Mouse (Mus musculus): ENCODE results near the gene Pgp.

The Pgp gene

DNA sequence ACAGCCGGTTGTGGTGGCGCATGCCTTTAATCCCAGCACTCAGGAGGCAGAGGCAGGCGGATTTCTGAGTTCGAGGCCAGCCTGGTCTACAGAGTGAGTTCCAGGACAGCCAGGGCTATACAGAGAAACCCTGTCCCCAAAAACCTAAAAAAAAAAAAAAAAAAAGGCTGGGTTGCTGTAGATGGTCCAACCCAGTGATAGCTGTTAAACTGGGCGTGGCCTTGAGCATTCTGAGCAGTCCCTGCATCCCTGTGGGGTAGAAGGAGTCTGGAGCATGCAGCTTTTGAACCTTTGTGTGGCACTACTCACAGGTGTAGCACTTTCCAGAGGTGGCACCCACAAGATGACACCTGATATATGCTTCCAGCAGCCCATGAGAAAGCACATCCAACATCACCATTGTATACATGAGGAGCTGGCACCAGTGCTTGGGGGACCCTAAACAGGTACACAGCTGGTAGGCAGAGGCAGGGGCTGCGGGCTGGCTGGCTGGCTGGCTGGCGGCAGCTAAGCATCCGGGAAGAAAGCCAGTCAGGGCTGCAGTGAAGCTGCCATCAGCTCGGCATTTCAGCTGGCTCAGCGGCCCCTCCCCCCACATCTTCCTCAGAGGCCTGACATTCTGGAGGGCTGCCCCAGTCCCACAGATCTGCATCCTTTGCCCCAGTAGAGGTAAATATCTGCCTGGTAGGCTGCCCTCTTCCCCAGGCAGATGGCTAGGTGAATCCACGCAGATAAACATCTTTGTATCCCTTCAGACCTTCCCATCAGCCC lies 15.1 kb downstream of the Pgp start:
- CTCF ChIA-PET = interaction anchor here (0.6 to 1.9 kb wide), 11 partner anchors 9 to 464 kb away, joined by 3 to 7 read pairs (median 3); no protein-coding TSS in a partner anchor
- POLR2A ChIA-PET = interaction anchor here in 3 of 4 experiments (0.6 to 24.5 kb wide), 29 partner anchors 9 to 366 kb away, joined by 3 to 396 read pairs (median 4); partner anchors contain the start of genes Traf7 (in 3 of the 3), Pkd1 (in 2 of the 3), Zfp598 (in 2 of the 3) and Bricd5 (in 1 of the 3)

DNA sequence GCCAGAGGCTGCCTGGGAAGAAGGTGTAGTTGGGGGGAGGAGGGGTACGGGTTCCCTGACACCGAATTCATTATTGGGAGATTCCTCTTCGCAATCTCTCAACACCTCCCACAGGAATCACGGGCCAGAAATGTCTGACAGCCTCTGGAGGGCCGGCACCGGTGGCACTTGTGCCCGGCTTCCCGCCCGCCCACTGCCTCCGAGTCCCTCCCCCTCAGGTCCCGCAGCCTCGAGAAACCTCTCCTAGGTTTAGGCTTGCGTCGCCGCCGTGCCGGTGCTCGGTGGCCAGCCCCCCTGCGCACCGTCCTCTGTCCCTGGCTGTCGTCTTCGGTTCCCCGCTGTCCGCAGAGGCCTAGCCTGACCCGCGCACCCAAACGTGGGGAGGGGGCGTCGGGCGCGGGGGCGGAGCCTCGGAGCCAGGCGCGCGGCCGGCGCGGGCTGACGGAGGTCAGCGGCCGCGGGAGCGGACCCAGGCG lies 18.0 kb downstream of the Pgp start, which contains the start of gene Caskin1:
Caskin1 (plus strand) TSS at position 416 of the 476 bp plus-strand sequence.
- ChIA-PET POLR2A (interaction anchor here in 3 of 4 experiments (0.6 to 24.5 kb wide), 9 partner anchors 9 to 222 kb away, joined by 3 to 396 read pairs (median 5); partner anchors contain the start of genes Mlst8 (in 2 of the 3), Traf7 (in 2 of the 3), E4f1 (in 1 of the 3) and Pgp (in 1 of the 3)), CTCF (interaction anchor here in 2 of 4 experiments (0.6 to 4.4 kb wide), 4 partner anchors 9 to 179 kb away, joined by 3 to 32 read pairs (median 3); partner anchors contain the start of gene Mlst8 (in 2 of the 2))

DNA sequence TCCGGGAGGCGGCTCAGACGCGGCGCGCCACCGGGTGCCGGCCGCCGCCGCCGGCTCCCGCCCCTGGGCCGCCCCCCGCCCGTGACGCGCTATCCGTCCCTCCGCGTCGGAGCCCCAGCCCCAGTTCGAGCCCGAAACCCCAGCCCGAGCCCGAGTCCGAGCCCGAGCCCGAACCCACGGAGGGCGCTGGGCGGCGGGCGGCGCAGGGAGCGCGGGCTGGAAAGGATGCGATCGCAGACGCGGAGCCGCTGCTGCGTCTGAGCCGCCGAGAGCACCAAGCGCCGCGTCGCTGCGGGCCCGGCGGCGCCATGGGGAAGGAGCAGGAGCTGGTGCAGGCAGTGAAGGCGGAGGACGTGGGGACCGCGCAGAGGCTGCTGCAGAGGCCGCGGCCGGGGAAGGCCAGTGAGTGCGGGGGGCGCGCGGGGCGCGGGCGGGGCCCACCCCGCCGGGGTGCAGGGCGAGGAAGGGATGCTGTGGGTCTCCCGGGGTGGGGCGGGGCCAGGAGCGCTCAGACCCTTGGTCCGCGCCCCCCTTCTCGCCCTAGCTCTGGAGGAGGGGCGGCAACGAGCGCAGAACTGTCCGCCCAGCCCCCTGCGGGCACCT lies 18.6 kb downstream of the Pgp start:
- POLR2A ChIA-PET = interaction anchor here in 3 of 4 experiments (0.6 to 24.5 kb wide), 19 partner anchors 9 to 524 kb away, joined by 3 to 396 read pairs (median 7); partner anchors contain the start of genes Mlst8 (in 3 of the 3), Traf7 (in 3 of the 3), Ndufb10 (in 1 of the 3) and Nthl1 (in 1 of the 3)
- CTCF ChIA-PET = interaction anchor here in 2 of 4 experiments (0.8 to 4.4 kb wide), 4 partner anchors 9 to 14 kb away, joined by 3 to 32 read pairs (median 4); partner anchors contain the start of gene Mlst8 (in 2 of the 2)

DNA sequence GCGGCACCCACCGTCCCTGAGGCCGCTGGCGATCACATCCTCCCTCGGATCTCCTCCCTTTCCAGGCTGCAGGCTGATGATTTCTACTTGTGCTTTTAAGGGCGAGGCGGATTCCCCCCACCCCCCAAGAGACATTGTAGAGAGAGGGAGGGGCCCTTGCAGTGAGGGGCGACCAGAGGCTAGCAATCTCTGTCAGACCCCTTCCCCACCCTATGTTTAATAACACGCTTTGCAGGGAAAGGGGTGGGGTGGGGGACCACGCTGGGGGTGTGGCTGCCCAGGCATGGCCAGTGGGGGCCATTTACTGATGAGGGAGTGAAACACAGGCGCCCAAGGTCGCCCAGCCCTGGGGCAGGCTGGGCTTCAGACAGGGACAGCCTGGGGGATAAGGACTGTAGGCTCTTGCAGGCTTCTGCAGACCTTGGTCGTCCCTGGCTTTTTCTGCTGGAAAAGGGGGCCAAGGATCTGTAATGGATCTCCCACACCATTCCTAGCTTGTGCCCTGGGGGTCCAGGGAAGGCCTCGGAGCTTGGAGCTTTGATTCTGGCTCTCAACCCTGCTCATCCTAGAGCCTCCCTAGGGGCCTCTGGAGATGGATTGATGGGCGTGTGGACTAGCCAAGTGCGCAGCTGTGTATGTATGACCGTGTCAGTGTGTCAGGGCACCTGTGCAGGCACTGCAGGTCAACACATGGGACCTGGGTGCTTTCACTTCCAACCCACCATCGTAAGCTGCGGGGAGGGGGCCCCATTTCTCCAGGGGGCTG lies 19.3 kb downstream of the Pgp start:
- ChIA-PET POLR2A (interaction anchor here in 3 of 4 experiments (0.6 to 24.5 kb wide), 28 partner anchors 9 to 524 kb away, joined by 3 to 396 read pairs (median 6); partner anchors contain the start of genes Mlst8 (in 3 of the 3), Traf7 (in 3 of the 3), Pkd1 (in 2 of the 3) and Ccnf (in 1 of the 3)), CTCF (interaction anchor here in 3 of 4 experiments (0.6 to 4.4 kb wide), 6 partner anchors 9 to 269 kb away, joined by 3 to 32 read pairs (median 4); partner anchors contain the start of genes Mlst8 (in 2 of the 3) and Tedc2 (in 1 of the 3))

DNA sequence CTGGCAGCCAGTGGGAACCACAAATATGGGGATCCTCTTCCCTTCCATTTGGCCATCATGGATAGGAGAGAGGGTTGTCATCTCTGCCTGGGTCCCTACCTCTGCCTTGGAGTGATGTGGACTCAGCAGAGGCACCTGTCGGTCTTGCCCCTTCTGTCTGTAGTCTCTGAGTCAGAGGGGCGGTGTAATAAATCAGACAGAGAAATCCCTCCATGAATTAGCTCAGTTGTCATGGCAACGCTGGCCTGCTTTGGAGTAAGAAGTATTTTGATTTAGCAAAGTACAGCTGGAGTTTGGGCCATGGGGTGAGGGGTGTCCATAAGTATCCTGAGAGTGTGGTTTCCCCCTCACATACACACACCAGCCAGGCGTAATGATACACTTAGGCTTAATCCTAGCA lies 20.2 kb downstream of the Pgp start:
- CTCF ChIA-PET = interaction anchor here (0.6 to 4.4 kb wide), 5 partner anchors 10 to 339 kb away, joined by 3 to 32 read pairs (median 5); partner anchors contain the start of gene Mlst8 (in 2 of the 4)
- POLR2A ChIA-PET = interaction anchor here in 3 of 4 experiments (0.6 to 24.5 kb wide), 23 partner anchors 9 to 239 kb away, joined by 3 to 396 read pairs (median 7); partner anchors contain the start of genes Mlst8 (in 3 of the 3), Traf7 (in 3 of the 3), Pkd1 (in 2 of the 3) and Ccnf (in 1 of the 3)

DNA sequence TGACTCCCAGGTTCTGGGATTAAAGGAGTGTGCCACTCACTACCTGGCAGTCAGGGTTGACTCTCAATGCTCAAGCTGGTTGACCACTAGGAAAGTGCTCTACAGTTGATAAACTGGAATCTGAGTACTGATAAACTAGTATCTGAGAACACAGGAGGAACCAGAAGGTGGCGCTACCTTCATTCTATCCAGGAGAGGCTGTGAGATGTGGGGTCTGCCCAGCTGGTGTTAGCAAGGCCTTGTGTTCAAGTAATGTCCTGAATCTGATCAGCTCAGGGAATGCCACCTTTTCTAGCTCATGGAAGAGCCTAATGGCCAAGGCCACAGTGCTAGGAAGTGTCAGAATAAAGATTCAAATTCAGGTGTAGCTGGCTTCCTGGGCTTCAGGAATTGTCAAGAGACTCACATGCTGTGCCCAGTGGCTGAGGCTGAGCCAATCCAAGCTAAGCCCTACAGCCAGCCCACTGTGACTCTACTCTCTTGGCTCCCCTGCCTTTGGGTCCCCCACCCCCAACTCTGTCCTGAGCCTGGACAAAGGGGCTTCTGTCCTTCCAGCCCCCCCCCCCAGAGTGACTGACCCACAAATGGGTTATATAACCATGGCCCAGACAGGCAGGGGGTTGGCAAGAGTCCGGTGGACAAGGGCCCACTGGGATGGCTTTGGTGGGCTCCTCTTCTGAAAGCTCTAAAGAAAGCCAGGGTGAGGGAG lies 24.6 kb downstream of the Pgp start:
- CTCF ChIA-PET = interaction anchor here (0.5 to 3.9 kb wide), 43 partner anchors 9 to 756 kb away, joined by 3 to 19 read pairs (median 4); partner anchors contain the start of genes Mlst8 (in 3 of the 4), Tbl3 (in 2 of the 4), Dnase1l2 (in 1 of the 4) and Ndufb10 (in 1 of the 4)
- POLR2A ChIA-PET = interaction anchor here in 3 of 4 experiments (0.6 to 2.8 kb wide), 26 partner anchors 9 to 274 kb away, joined by 3 to 27 read pairs (median 4); partner anchors contain the start of genes Mlst8 (in 3 of the 3), Pkd1 (in 2 of the 3), Traf7 (in 2 of the 3) and Tedc2 (in 1 of the 3)

- ChIA-PET CTCF (interaction anchor here (0.8 to 1.9 kb wide), 21 partner anchors 8 to 232 kb away, joined by 3 to 13 read pairs (median 5); partner anchors contain the start of genes Dnase1l2 (in 1 of the 4), Ndufb10 (in 1 of the 4) and Rpl3l (in 1 of the 4)), POLR2A (interaction anchor here in 3 of 4 experiments (0.8 to 2.8 kb wide), 11 partner anchors 10 to 54 kb away, joined by 3 to 27 read pairs (median 5); partner anchors contain the start of genes Mlst8 (in 3 of the 3), Traf7 (in 2 of the 3) and Pkd1 (in 1 of the 3))
Measured at GRCm38 (mm10) chr17:24495443-24495842, 25.3 kb downstream of the Pgp start.

- ChIA-PET POLR2A (interaction anchor here in 2 of 4 experiments (1.7 to 2.8 kb wide), 4 partner anchors 11 to 32 kb away, joined by 6 to 27 read pairs (median 14); partner anchors contain the start of genes Traf7 (in 2 of the 2) and Mlst8 (in 1 of the 2)), CTCF (interaction anchor here in 2 of 4 experiments (1.0 to 1.9 kb wide), 4 partner anchors 9 to 160 kb away, joined by 3 to 13 read pairs (median 7); no protein-coding TSS in a partner anchor)
Measured at GRCm38 (mm10) chr17:24496026-24496425, 25.8 kb downstream of the Pgp start.

DNA sequence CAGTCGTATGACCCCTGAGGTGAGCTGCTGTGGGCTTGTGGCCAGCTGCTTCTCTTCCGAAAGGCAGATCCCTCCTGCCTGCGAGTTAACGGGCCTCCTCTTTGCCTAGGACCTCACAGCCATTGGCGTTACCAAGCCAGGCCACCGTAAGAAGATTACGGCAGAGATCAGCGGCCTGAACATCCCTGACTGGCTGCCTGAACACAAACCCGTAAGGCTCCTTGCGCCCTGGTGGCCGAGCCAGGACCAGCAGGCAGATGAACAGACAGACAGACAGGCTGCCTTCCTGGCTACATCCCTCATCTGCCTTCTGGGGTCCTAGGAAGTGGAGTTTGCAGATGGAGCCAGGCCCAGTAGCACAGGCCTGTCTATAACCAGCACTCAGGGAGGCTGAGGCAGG lies 32.0 kb downstream of the Pgp start:
- ChIA-PET POLR2A (interaction anchor here in 3 of 4 experiments (0.8 to 16.1 kb wide), 11 partner anchors 11 to 251 kb away, joined by 3 to 356 read pairs (median 4); partner anchors contain the start of genes Traf7 (in 3 of the 3), Hs3st6 (in 1 of the 3), Mlst8 (in 1 of the 3) and Pkd1 (in 1 of the 3)), CTCF (interaction anchor here in 2 of 4 experiments (0.6 to 3.8 kb wide), 6 partner anchors 11 to 130 kb away, joined by 3 to 20 read pairs (median 4); partner anchors contain the start of genes Nthl1 (in 1 of the 2) and Tsc2 (in 1 of the 2))

DNA sequence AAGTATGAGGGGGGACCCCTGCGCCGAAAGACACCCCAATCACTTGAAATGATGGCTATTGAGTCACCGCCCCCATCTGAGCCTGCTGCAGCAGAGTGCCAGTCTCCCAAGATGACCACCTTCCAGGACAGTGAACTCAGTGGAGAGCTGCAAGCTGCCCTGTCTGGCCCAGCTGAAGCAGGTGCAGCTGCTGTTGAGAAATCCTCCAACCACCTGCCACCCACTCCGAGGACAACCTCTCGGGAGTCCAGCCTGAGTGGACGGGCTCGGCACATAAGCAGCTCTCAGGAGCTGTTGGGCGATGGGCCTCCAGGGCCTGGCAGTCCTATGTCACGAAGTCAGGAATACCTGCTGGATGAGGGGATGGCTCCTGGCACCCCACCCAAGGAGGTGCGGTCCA lies 33.9 kb downstream of the Pgp start:
- ChIA-PET CTCF (interaction anchor here in 3 of 4 experiments (0.7 to 3.8 kb wide), 7 partner anchors 9 to 144 kb away, joined by 3 to 20 read pairs (median 6); partner anchors contain the start of gene Mlst8 (in 2 of the 3)), POLR2A (interaction anchor here (0.5 to 16.1 kb wide), 18 partner anchors 9 to 90 kb away, joined by 3 to 356 read pairs (median 5); partner anchors contain the start of genes Traf7 (in 3 of the 4), Mlst8 (in 2 of the 4), Bricd5 (in 1 of the 4) and Pkd1 (in 1 of the 4))

- POLR2A ChIA-PET = interaction anchor here (0.6 to 16.1 kb wide), 38 partner anchors 8 to 253 kb away, joined by 3 to 356 read pairs (median 5); partner anchors contain the start of genes Pkd1 (in 3 of the 4), Traf7 (in 3 of the 4), Mlst8 (in 2 of the 4) and Nthl1 (in 2 of the 4)
- CTCF ChIA-PET = interaction anchor here (0.6 to 2.4 kb wide), 16 partner anchors 8 to 229 kb away, joined by 3 to 13 read pairs (median 4); partner anchors contain the start of gene Mlst8 (in 2 of the 4)
Measured at GRCm38 (mm10) chr17:24505286-24505955, 35.2 kb downstream of the Pgp start.

DNA sequence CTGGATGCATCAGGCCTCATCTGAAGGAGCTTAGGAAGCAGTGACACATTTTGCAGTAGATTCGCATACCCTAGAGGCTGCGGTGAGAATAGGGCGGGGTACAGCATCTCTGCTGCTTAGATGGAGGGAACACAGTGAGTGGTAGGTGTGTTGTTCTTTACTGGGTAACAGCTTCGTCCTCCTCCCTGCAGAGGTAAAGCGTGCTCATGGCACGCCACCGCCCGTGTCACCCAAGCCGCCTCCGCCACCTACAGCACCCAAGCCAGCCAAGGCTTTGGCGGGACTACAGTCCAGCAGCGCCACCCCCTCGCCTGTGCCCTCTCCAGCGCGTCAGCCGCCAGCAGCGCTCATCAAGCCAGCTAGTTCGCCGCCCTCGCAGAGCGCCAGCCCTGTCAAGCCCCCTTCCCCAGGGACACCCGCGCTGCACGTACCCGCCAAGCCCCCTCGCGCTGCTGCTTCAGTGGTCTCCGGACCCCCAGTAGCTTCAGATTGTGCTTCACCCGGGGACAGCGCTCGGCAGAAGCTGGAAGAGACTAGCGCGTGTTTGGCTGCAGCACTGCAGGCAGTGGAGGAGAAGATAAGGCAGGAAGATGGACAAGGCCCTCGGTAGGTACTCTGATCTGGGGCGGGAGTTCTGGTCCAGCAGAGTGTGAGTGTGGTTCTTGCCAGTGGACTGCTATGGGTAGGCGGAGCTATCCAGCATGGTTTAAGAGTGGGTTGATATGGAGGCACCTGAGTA lies 36.3 kb downstream of the Pgp start:
- ChIA-PET CTCF (interaction anchor here (0.6 to 1.8 kb wide), 21 partner anchors 8 to 228 kb away, joined by 3 to 11 read pairs (median 3); partner anchors contain the start of genes Traf7 (in 2 of the 4), Mlst8 (in 1 of the 4) and Pkd1 (in 1 of the 4)), POLR2A (interaction anchor here (0.6 to 16.1 kb wide), 54 partner anchors 8 to 252 kb away, joined by 3 to 356 read pairs (median 4); partner anchors contain the start of genes Mlst8 (in 4 of the 4), Pkd1 (in 3 of the 4), Traf7 (in 3 of the 4) and Nthl1 (in 2 of the 4))

GRCm38 (mm10) chr17:24507129-24507664 lies 37.0 kb downstream of the Pgp start:
- ChIA-PET CTCF (interaction anchor here (0.8 to 1.8 kb wide), 11 partner anchors 12 to 42 kb away, joined by 3 to 11 read pairs (median 5); partner anchors contain the start of genes Traf7 (in 2 of the 4), Mlst8 (in 1 of the 4) and Pkd1 (in 1 of the 4)), POLR2A (interaction anchor here (0.6 to 16.1 kb wide), 34 partner anchors 9 to 229 kb away, joined by 3 to 356 read pairs (median 4); partner anchors contain the start of genes Mlst8 (in 4 of the 4), Traf7 (in 3 of the 4), Abca3 (in 1 of the 4) and Msrb1 (in 1 of the 4))
